Mouse (Mus musculus): ENCODE data around the gene Hist2h3c1. TPM values are rescaled to one million over a fixed set of nuclear protein-coding genes. Genes with fewer than 3 reads are reported as not detected.
"Not testable (repeated sequence)": the region's sequence is repeated elsewhere in the genome, so short reads cannot be mapped to it uniquely, and the experiment has no call there.

Hist2h3c1 gene
- polyA plus RNA-seq, 1 experiment from 2014 or later: 1.6 TPM

GRCm38 (mm10) chr3:96230910-96231757 is 15.4 kb upstream of the Hist2h3c1 start:
- no peaks in the 10 kb centered on the region for H3K4me1 ChIP-seq (replicated peaks; ENCODE audit: control insufficient read depth, insufficient read depth, low read length)
- ATAC-seq (ENCODE audit: low FRiP score): no peak
- H3K9me3 ChIP-seq (ENCODE audit: control insufficient read depth, low read length): no peaks in the 10 kb centered on the region
- H3K27me3 ChIP-seq (ENCODE audit: control insufficient read depth, insufficient read depth, low read length): no peaks in the 10 kb centered on the region
- no peak for DNase-seq (ENCODE audit: low spot score)
- H3K4me2 ChIP-seq (replicated peaks): no peak overlapping the region
- 81% methylated on average over 4 of the region's 4 CpGs for WGBS
- no peaks in the 10 kb centered on the region for H3K36me3 ChIP-seq (replicated peaks; ENCODE audit: control insufficient read depth, insufficient read depth)
- no peak overlapping the region for H3K4me3 ChIP-seq (replicated peaks; ENCODE audit: low read length)
- no peak overlapping the region for H3K27ac ChIP-seq
- no peak overlapping the region for H3K9ac ChIP-seq

- Histone ChIP-seq H3K4me2 (replicated peaks) (no peak overlapping the region), H3K36me3 (replicated peaks; ENCODE audit: control insufficient read depth, insufficient read depth) (no peaks in the 10 kb centered on the region), H3K4me3 (replicated peaks; ENCODE audit: low read length) (no peak overlapping the region), H3K4me1 (replicated peaks; ENCODE audit: control insufficient read depth, insufficient read depth, low read length) (no peaks in the 10 kb centered on the region), H3K9me3 (ENCODE audit: control insufficient read depth, low read length) (no peaks in the 10 kb centered on the region), H3K9ac (no peak overlapping the region), H3K27me3 (ENCODE audit: control insufficient read depth, insufficient read depth, low read length) (no peaks in the 10 kb centered on the region), H3K27ac (no peak overlapping the region)
- ATAC-seq (ENCODE audit: low FRiP score) (no peak), DNase-seq (ENCODE audit: low spot score) (no peak)
- WGBS: 65% methylated on average over 2 of the region's 2 CpGs
These were observed 14.7 kb upstream of the Hist2h3c1 start for GRCm38 (mm10) chr3:96231758-96232120.

GRCm38 (mm10) chr3:96234914-96235313 is 11.6 kb upstream of the Hist2h3c1 start:
- no peak for ATAC-seq (ENCODE audit: low FRiP score)
- 94% methylated on average over 2 of the region's 2 CpGs for WGBS
- DNase-seq (ENCODE audit: low spot score): no peak

GRCm38 (mm10) chr3:96235836-96236235 is 10.6 kb upstream of the Hist2h3c1 start:
- H3K9ac ChIP-seq: no peak overlapping the region
- no peak for DNase-seq (ENCODE audit: low spot score)
- H3K4me1 ChIP-seq (replicated peaks; ENCODE audit: control insufficient read depth, insufficient read depth, low read length): peaks cover 11% of the 10 kb centered on the region
- H3K36me3 ChIP-seq (replicated peaks; ENCODE audit: control insufficient read depth, insufficient read depth): no peaks in the 10 kb centered on the region
- 78% methylated on average over 3 of the region's 3 CpGs for WGBS
- H3K9me3 ChIP-seq (ENCODE audit: control insufficient read depth, low read length): no peaks in the 10 kb centered on the region
- H3K27me3 ChIP-seq (ENCODE audit: control insufficient read depth, insufficient read depth, low read length): no peaks in the 10 kb centered on the region
- ATAC-seq (ENCODE audit: low FRiP score): no peak
- no peak overlapping the region for H3K27ac ChIP-seq
- H3K4me2 ChIP-seq (replicated peaks): no peak overlapping the region
- H3K4me3 ChIP-seq (replicated peaks; ENCODE audit: low read length): no peak overlapping the region

More at GRCm38 (mm10) chr3:96234914-96235313, 11.6 kb upstream of the Hist2h3c1 start:
- Histone ChIP-seq H3K27ac (no peak overlapping the region), H3K36me3 (replicated peaks; ENCODE audit: control insufficient read depth, insufficient read depth) (no peaks in the 10 kb centered on the region), H3K4me1 (replicated peaks; ENCODE audit: control insufficient read depth, insufficient read depth, low read length) (peaks cover 8% of the 10 kb centered on the region), H3K9me3 (ENCODE audit: control insufficient read depth, low read length) (no peaks in the 10 kb centered on the region), H3K4me3 (replicated peaks; ENCODE audit: low read length) (no peak overlapping the region), H3K4me2 (replicated peaks) (no peak overlapping the region), H3K9ac (no peak overlapping the region), H3K27me3 (ENCODE audit: control insufficient read depth, insufficient read depth, low read length) (no peaks in the 10 kb centered on the region)

- no peak overlapping the region for H3K27ac ChIP-seq
- H3K4me2 ChIP-seq (replicated peaks): peak overlapping the region; percentile 48
- no peak overlapping the region for H3K9ac ChIP-seq
- DNase-seq (ENCODE audit: low spot score): no peak
- WGBS: 85% methylated on average over 4 of the region's 4 CpGs
- H3K4me1 ChIP-seq (replicated peaks; ENCODE audit: control insufficient read depth, insufficient read depth, low read length): peaks cover 12% of the 10 kb centered on the region
- no peak for ATAC-seq (ENCODE audit: low FRiP score)
- no peaks in the 10 kb centered on the region for H3K36me3 ChIP-seq (replicated peaks; ENCODE audit: control insufficient read depth, insufficient read depth)
- H3K9me3 ChIP-seq (ENCODE audit: control insufficient read depth, low read length): no peaks in the 10 kb centered on the region
- H3K4me3 ChIP-seq (replicated peaks; ENCODE audit: low read length): no peak overlapping the region
- no peaks in the 10 kb centered on the region for H3K27me3 ChIP-seq (ENCODE audit: control insufficient read depth, insufficient read depth, low read length)
These were observed 9.6 kb upstream of the Hist2h3c1 start for GRCm38 (mm10) chr3:96236834-96237334.

GRCm38 (mm10) chr3:96237335-96237903 is 9.1 kb upstream of the Hist2h3c1 start:
- H3K9ac ChIP-seq: peak overlapping the region; percentile 49; the same call in 1 of the 2 replicates
- no peak overlapping the region for H3K27ac ChIP-seq
- DNase-seq (ENCODE audit: low spot score) (no peak), ATAC-seq (ENCODE audit: low FRiP score) (no peak)
- 31% methylated on average over 7 of the region's 7 CpGs for WGBS
- H3K9me3 ChIP-seq (ENCODE audit: control insufficient read depth, low read length): no peaks in the 10 kb centered on the region
- H3K36me3 ChIP-seq (replicated peaks; ENCODE audit: control insufficient read depth, insufficient read depth): no peaks in the 10 kb centered on the region
- H3K4me1 ChIP-seq (replicated peaks; ENCODE audit: control insufficient read depth, insufficient read depth, low read length): peaks cover 12% of the 10 kb centered on the region
- peak overlapping the region; percentile 27 for H3K4me3 ChIP-seq (replicated peaks; ENCODE audit: low read length)
- H3K4me2 ChIP-seq (replicated peaks): peak overlapping the region; percentile 48
- no peaks in the 10 kb centered on the region for H3K27me3 ChIP-seq (ENCODE audit: control insufficient read depth, insufficient read depth, low read length)

- WGBS: 0% methylated on average over 12 of the region's 12 CpGs
- Histone ChIP-seq H3K27ac (no peak overlapping the region), H3K36me3 (replicated peaks; ENCODE audit: control insufficient read depth, insufficient read depth) (no peaks in the 10 kb centered on the region), H3K9ac (peak overlapping the region; percentile 49; the same call in 1 of the 2 replicates), H3K9me3 (ENCODE audit: control insufficient read depth, low read length) (no peaks in the 10 kb centered on the region), H3K4me2 (replicated peaks) (peak overlapping the region; percentile 48), H3K4me3 (replicated peaks; ENCODE audit: low read length) (peak overlapping the region; percentile 27), H3K4me1 (replicated peaks; ENCODE audit: control insufficient read depth, insufficient read depth, low read length) (peaks cover 12% of the 10 kb centered on the region), H3K27me3 (ENCODE audit: control insufficient read depth, insufficient read depth, low read length) (no peaks in the 10 kb centered on the region)
- no peak for ATAC-seq (ENCODE audit: low FRiP score)
- DNase-seq (ENCODE audit: low spot score): peak; percentile 47
These were observed 8.5 kb upstream of the Hist2h3c1 start for GRCm38 (mm10) chr3:96237904-96238511.

GRCm38 (mm10) chr3:96238954-96239793 is 7.3 kb upstream of the Hist2h3c1 start, which contains the start of gene Hist2h3c2:
TSS of gene Hist2h3c2 (minus strand) at chr3:96239127.
- not testable (repeated sequence) for DNase-seq (ENCODE audit: low spot score); H3K27me3 ChIP-seq (ENCODE audit: control insufficient read depth, insufficient read depth, low read length); H3K9me3 ChIP-seq (ENCODE audit: control insufficient read depth, low read length); H3K36me3 ChIP-seq (replicated peaks; ENCODE audit: control insufficient read depth, insufficient read depth)
- Histone ChIP-seq H3K4me3 (replicated peaks; ENCODE audit: low read length) (peak within 1 kb of the TSS; percentile 27), H3K27ac (peak within 1 kb of the TSS; percentile 59; the same call in 1 of the 2 replicates), H3K4me2 (replicated peaks) (peak within 1 kb of the TSS; percentile 48), H3K4me1 (replicated peaks; ENCODE audit: control insufficient read depth, insufficient read depth, low read length) (peaks cover 15% of the 10 kb centered on the region), H3K9ac (peak within 1 kb of the TSS; percentile 49; the same call in 1 of the 2 replicates)
- peak; percentile 91 for ATAC-seq (ENCODE audit: low FRiP score)
- 0% methylated on average over 10 of the region's 68 CpGs for WGBS
